Mouse (Mus musculus) megakaryocyte, embryonic 14.5 days (primary cell): ENCODE measurements around the gene Pmel.

Experiments
- FLI1 ChIP-seq: IDR thresholded peaks from 2 replicates; pipeline ENCODE4 v1.6.1; 2012; ENCODE audit warnings: low read length, inconsistent platforms, mixed read lengths
- GATA1 ChIP-seq: IDR thresholded peaks from 3 replicates; pipeline ENCODE4 v1.6.1; 2012; ENCODE audit warnings: mixed read lengths, low read length, inconsistent platforms, borderline replicate concordance

- TF ChIP-seq GATA1 (no peak), FLI1 (no peak)
Observed at GRCm38 (mm10) chr10:128664808-128665207, 39.2 kb upstream of the Pmel start.
